24 mouse cellular contexts compared by ENCODE assay signal in the genomic region with DNA sequence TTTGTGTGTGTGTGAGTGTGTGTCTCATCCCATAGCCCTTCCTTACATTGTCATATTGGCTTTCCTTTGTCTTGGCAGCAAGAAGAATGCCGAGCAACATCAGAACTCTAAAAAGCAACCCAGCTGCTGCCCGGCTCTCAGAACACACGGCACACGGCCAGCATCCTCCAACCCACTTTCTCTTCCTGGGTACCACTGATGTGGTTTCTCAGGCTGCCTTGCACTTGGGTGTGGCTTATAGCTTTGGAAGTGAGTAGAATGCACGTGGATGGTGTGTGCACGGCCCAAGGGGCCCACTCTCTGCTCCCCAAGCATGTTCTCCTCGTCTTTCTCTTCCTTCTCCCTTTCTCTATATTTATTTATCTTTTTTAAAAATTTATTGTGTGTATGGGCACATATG. TPM values are rescaled to one million over a fixed set of nuclear protein-coding genes. Genes with fewer than 3 reads are reported as not detected.
DNase-seq lines count a peak whose midpoint lies in the region; ATAC-seq and TF ChIP-seq lines count a peak whose summit lies in the region.
"Had no signal": no experiment of that assay in that cellular context is flagged by ENCODE, and none has a peak within 500 bp of the region (broad histone marks: within the 10 kb centered on the region; RNA-seq: fewer than 3 reads in every experiment).

No protein-coding gene starts in this region.

- no peaks in the 10 kb centered on the region for H3K36me3 ChIP-seq in thymus, adult 2 months (ENCODE audit: control insufficient read depth, insufficient read depth, low read length)
- no peaks in the 10 kb centered on the region for H3K36me3 ChIP-seq in hindbrain, embryonic 12.5 days
- H3K36me3 ChIP-seq: embryonic facial prominence, embryonic 15.5 days; intestine, embryonic 15.5 days; limb, embryonic 12.5 days; liver, embryonic 12.5 days; midbrain, embryonic 10.5 days had no signal

- WGBS in thymus, adult 2 months = 5% methylated on average over 7 of the region's 7 CpGs
- WGBS in hindbrain, embryonic 12.5 days = 88% methylated on average over 7 of the region's 7 CpGs

- H3K9me3 ChIP-seq in hindbrain, embryonic 12.5 days (replicated peaks) = no peaks in the 10 kb centered on the region
- H3K9me3 ChIP-seq: embryonic facial prominence, embryonic 15.5 days; intestine, embryonic 15.5 days; limb, embryonic 12.5 days; liver, embryonic 12.5 days; midbrain, embryonic 10.5 days had no signal

- H3K9ac ChIP-seq in hindbrain, embryonic 12.5 days = no peak overlapping the region
- H3K9ac ChIP-seq: embryonic facial prominence, embryonic 15.5 days; hindbrain, embryonic 14.5 days; intestine, embryonic 15.5 days; limb, embryonic 12.5 days; liver, embryonic 12.5 days had no signal

- TF ChIP-seq CTCF in thymus, adult 2 months (IDR thresholded peaks at IDR 0.05; ENCODE audit: borderline replicate concordance, control insufficient read depth, extremely low read depth, insufficient read depth, low read length, poor library complexity) = no peak
- TF ChIP-seq CTCF in left cerebral cortex, adult 2 months (IDR thresholded peaks at IDR 0.05) = no peak

- H3K27me3 ChIP-seq in thymus, adult 2 months (ENCODE audit: control insufficient read depth, insufficient read depth, low read length) = no peaks in the 10 kb centered on the region
- no peaks in the 10 kb centered on the region for H3K27me3 ChIP-seq in hindbrain, embryonic 12.5 days
- H3K27me3 ChIP-seq: embryonic facial prominence, embryonic 15.5 days; intestine, embryonic 15.5 days; limb, embryonic 12.5 days; liver, embryonic 12.5 days had no signal

- H3K4me3 ChIP-seq in thymus, adult 2 months (ENCODE audit: control insufficient read depth, insufficient read depth, low read length) = no peak overlapping the region
- H3K4me3 ChIP-seq in left cerebral cortex, adult 2 months = no peak overlapping the region
- H3K4me3 ChIP-seq in hindbrain, embryonic 12.5 days = no peak overlapping the region
- H3K4me3 ChIP-seq: embryonic facial prominence, embryonic 15.5 days; intestine, embryonic 15.5 days; limb, embryonic 12.5 days; liver, embryonic 12.5 days; midbrain, embryonic 10.5 days had no signal

- intact Hi-C loops in left cerebral cortex, adult 2 months (cut with DNase I) = no loop called here

- peak overlapping the region; percentile 50 for H3K27ac ChIP-seq in thymus, adult 2 months (ENCODE audit: control insufficient read depth, insufficient read depth, low read length)
- H3K27ac ChIP-seq in left cerebral cortex, adult 2 months = no peak overlapping the region
- no peak overlapping the region for H3K27ac ChIP-seq in hindbrain, embryonic 12.5 days
- H3K27ac ChIP-seq: embryonic facial prominence, embryonic 15.5 days; hindbrain, embryonic 14.5 days; intestine, embryonic 15.5 days; limb, embryonic 12.5 days; liver, embryonic 12.5 days; midbrain, embryonic 10.5 days; stomach, postnatal 0 days had no signal

- ATAC-seq in CD4-positive, CD25-positive, alpha-beta regulatory T cell, adult 4 months = peak; percentile 40
- no peak for ATAC-seq in hindbrain, embryonic 12.5 days (ENCODE audit: low FRiP score)
- ATAC-seq: forebrain, embryonic 14.5 days; liver, embryonic 12.5 days; Patski had no signal

- H3K4me2 ChIP-seq in hindbrain, embryonic 12.5 days (replicated peaks) = no peak overlapping the region
- H3K4me2 ChIP-seq: embryonic facial prominence, embryonic 15.5 days; hindbrain, embryonic 14.5 days; intestine, embryonic 15.5 days; limb, embryonic 12.5 days; liver, embryonic 12.5 days had no signal

- TF ChIP-seq POLR2A in thymus, adult 2 months (IDR thresholded peaks at IDR 0.05; ENCODE audit: control insufficient read depth, extremely low read depth, insufficient read depth, low read length, poor library complexity) = no peak

- peak; percentile 69 for DNase-seq in brain, adult 2 months (ENCODE audit: low read depth, low spot score)
- DNase-seq in thymus, adult 2 months = peak; percentile 71
- peak; percentile 66 for DNase-seq in thymus, postnatal 4 days
- no peak for DNase-seq in left cerebral cortex, adult 2 months (ENCODE audit: extremely low spot score in 1 of 2, low spot score in 2 of 2)
- no peak for DNase-seq in Muller cell, postnatal 12 days (ENCODE audit: inconsistent ontology term)
- DNase-seq: adrenal gland, postnatal 10 days; cerebellum, adult 8-10 months; gastrocnemius, postnatal 14 days; kidney, adult 9 months; kidney, postnatal 14 days; layer of hippocampus, postnatal 36 days; lung, adult 18-20 months; lung, postnatal 10 days had no signal

- H3K4me1 ChIP-seq in thymus, adult 2 months (replicated peaks; ENCODE audit: control insufficient read depth, insufficient read depth, low read length) = peaks cover 64% of the 10 kb centered on the region
- H3K4me1 ChIP-seq in hindbrain, embryonic 12.5 days = no peaks in the 10 kb centered on the region; the same call in 1 of the 2 replicates

RNA-seq across cellular contexts. Expression of gene Adrb1, which starts 36.5 kb away (rescaled TPM):
- polyA plus RNA-seq in CD4-positive, CD25-positive, alpha-beta regulatory T cell, adult 4 months (2017; shearing (Covaris generic)) = not detected
- polyA plus RNA-seq in thymus, adult 2 months (2012; rRNA removed) = 6.6 and 6.9 TPM in 2 replicates
- 10 to 100 TPM; 46.7 to 50.8 TPM for total RNA-seq in left cerebral cortex, adult 2 months (2021)
- 0.21 and 0.35 TPM in 2 replicates for polyA plus RNA-seq in hindbrain, embryonic 12.5 days (2016; fragmentation: Nextera tagmentation; extraction: Ambion mirVana)
- polyA plus RNA-seq: Patski had no signal

Comparison
In these comparisons a context has a peak if more than half of its experiments do, and no peak if none do; other contexts are left out.
1. DNase-seq: peak in brain, adult 2 months (single experiment), thymus, adult 2 months (single experiment) and thymus, postnatal 4 days (single experiment); none in left cerebral cortex, adult 2 months (0 of 2) and Muller cell, postnatal 12 days (single experiment).